Mouse (Mus musculus) MEL (cell line): ENCODE measurements around the gene Susd6. TPM values are rescaled to one million over a fixed set of nuclear protein-coding genes. Genes with fewer than 3 reads are reported as not detected.

Source experiments
- DNase-seq: peaks from one replicate; pipeline ENCODE4 v3.0.0; 2011; ENCODE audit warnings: low read depth, low spot score
- H3K27ac ChIP-seq: 2 replicates; pipeline ENCODE4 v1.5.1; 2012; ENCODE audit warnings: low read depth, mild to moderate bottlenecking, control low read depth, low read length, moderate library complexity; ENCODE audit not compliant: control insufficient read depth
- H3K27me3 ChIP-seq, 2 experiments: fragments of 150-350 bp in 1 of 2; sonication (generic) in 1 of 2; 2 replicates each; pipeline ENCODE4 v1.6.1; 2012; ENCODE audit warnings: low read length in 2 of 2, mild to moderate bottlenecking in 2 of 2, improper control_type of control experiment in 1 of 2, moderate library complexity in 1 of 2; ENCODE audit not compliant: insufficient read depth in 2 of 2, control insufficient read depth in 1 of 2
- H3K36me3 ChIP-seq, 2 experiments: 2 replicates each; pipeline ENCODE4 v1.6.1; 2012 to 2014; ENCODE audit warnings: low read length in 2 of 2, improper control_type of control experiment in 1 of 2, inconsistent platforms in 1 of 2, mild to moderate bottlenecking in 1 of 2; ENCODE audit not compliant: insufficient read depth in 2 of 2, control insufficient read depth in 1 of 2
- H3K4me1 ChIP-seq, 2 experiments: fragments of 150-350 bp in 1 of 2; sonication (generic) in 1 of 2; 2 replicates each; pipeline ENCODE4 v1.6.1; 2012; ENCODE audit warnings: low read length in 2 of 2, improper control_type of control experiment in 1 of 2, mild to moderate bottlenecking in 1 of 2; ENCODE audit not compliant: insufficient read depth in 2 of 2, control insufficient read depth in 1 of 2
- H3K4me3 ChIP-seq, 2 experiments: fragments of 150-350 bp in 1 of 2; sonication (generic) in 1 of 2; 2 replicates each; pipeline ENCODE4 v1.5.1; 2012; ENCODE audit warnings: low read depth in 2 of 2, low read length in 2 of 2, mild to moderate bottlenecking in 2 of 2, moderate library complexity in 2 of 2, control low read depth in 1 of 2, improper control_type of control experiment in 1 of 2; ENCODE audit not compliant: control insufficient read depth in 1 of 2, insufficient read depth in 1 of 2
- H3K79me2 ChIP-seq: 2 replicates; pipeline ENCODE4 v1.6.1; 2012; ENCODE audit warnings: mild to moderate bottlenecking, low read length, moderate library complexity; ENCODE audit not compliant: control insufficient read depth, poor library complexity, insufficient read depth
- H3K9ac ChIP-seq: 2 replicates; pipeline ENCODE4 v1.6.1; 2012; ENCODE audit warnings: low read depth, mild to moderate bottlenecking, control low read depth, low read length, moderate library complexity; ENCODE audit not compliant: control insufficient read depth, poor library complexity, severe bottlenecking
- H3K9me3 ChIP-seq: fragments of 150-350 bp; sonication (generic); replicated peaks from 2 replicates; pipeline ENCODE4 v1.6.1; 2012; ENCODE audit warnings: mild to moderate bottlenecking, low read length, improper control_type of control experiment, moderate library complexity; ENCODE audit not compliant: insufficient read depth
- CHD1 ChIP-seq: IDR thresholded peaks from 2 replicates; pipeline ENCODE4 v1.6.1; 2012; ENCODE audit warnings: low read depth, mild to moderate bottlenecking, inconsistent platforms, low read length, improper control_type of control experiment
- CTCF ChIP-seq, 3 experiments: IDR thresholded peaks in 2 of 3; conservative IDR thresholded peaks in 1 of 3; 2 replicates each; pipeline ENCODE4 v1.5.1; 2011 to 2012; ENCODE audit warnings: low read length in 3 of 3, low read depth in 2 of 3, mild to moderate bottlenecking in 2 of 3, improper control_type of control experiment in 1 of 3, inconsistent platforms in 1 of 3, mixed read lengths in 1 of 3, moderate library complexity in 1 of 3; ENCODE audit not compliant: control insufficient read depth in 1 of 3, insufficient read depth in 1 of 3, poor library complexity in 1 of 3, severe bottlenecking in 1 of 3
- ELF1 ChIP-seq: IDR thresholded peaks from 2 replicates; pipeline ENCODE4 v1.6.1; 2014; ENCODE audit warnings: low read depth, mild to moderate bottlenecking, inconsistent platforms, low read length, improper control_type of control experiment, moderate library complexity
- EP300 ChIP-seq, 2 experiments: IDR thresholded peaks; 2 replicates each; pipeline ENCODE4 v1.6.1; 2011; ENCODE audit warnings: improper control_type of control experiment in 2 of 2, low read length in 2 of 2, low read depth in 1 of 2, mild to moderate bottlenecking in 1 of 2
- ETS1 ChIP-seq: IDR thresholded peaks from 2 replicates; pipeline ENCODE4 v1.6.1; 2012; ENCODE audit warnings: low read depth, mild to moderate bottlenecking, inconsistent platforms, low read length, improper control_type of control experiment, moderate library complexity
- GABPA ChIP-seq: IDR thresholded peaks from 2 replicates; pipeline ENCODE4 v1.6.1; 2012; ENCODE audit warnings: low read depth, mild to moderate bottlenecking, inconsistent platforms, low read length, improper control_type of control experiment, moderate library complexity
- GATA1 ChIP-seq: IDR thresholded peaks from 2 replicates; pipeline ENCODE4 v1.6.1; 2011; ENCODE audit warnings: low read depth, low read length, improper control_type of control experiment
- KAT2A ChIP-seq: conservative IDR thresholded peaks from 2 replicates; pipeline ENCODE4 v1.6.1; 2012; ENCODE audit warnings: low read depth, low read length, improper control_type of control experiment, inconsistent platforms
- MAZ ChIP-seq: IDR thresholded peaks from 2 replicates; pipeline ENCODE4 v1.6.1; 2012; ENCODE audit warnings: low read depth, mild to moderate bottlenecking, inconsistent platforms, low read length, improper control_type of control experiment
- MEF2A ChIP-seq: IDR thresholded peaks from 2 replicates; pipeline ENCODE4 v1.6.1; 2014; ENCODE audit warnings: low read depth, mild to moderate bottlenecking, inconsistent platforms, low read length, improper control_type of control experiment; ENCODE audit not compliant: poor library complexity, insufficient replicate concordance, severe bottlenecking; ENCODE audit errors: extremely low read depth
- MYB ChIP-seq: IDR thresholded peaks from 2 replicates; pipeline ENCODE4 v1.6.1; 2011; ENCODE audit warnings: mild to moderate bottlenecking, low read depth, low read length, improper control_type of control experiment
- MYC ChIP-seq: IDR thresholded peaks from 2 replicates; pipeline ENCODE4 v1.6.1; 2011; ENCODE audit warnings: low read depth, mild to moderate bottlenecking, low read length, improper control_type of control experiment, moderate library complexity
- POLR2A ChIP-seq, 2 experiments: IDR thresholded peaks; 2 replicates each; pipeline ENCODE4 v1.6.1; 2011 to 2012; ENCODE audit warnings: low read length in 2 of 2, mild to moderate bottlenecking in 2 of 2, control low read depth in 1 of 2, improper control_type of control experiment in 1 of 2, low read depth in 1 of 2, moderate library complexity in 1 of 2; ENCODE audit not compliant: control insufficient read depth in 1 of 2, insufficient read depth in 1 of 2, poor library complexity in 1 of 2
- POLR2AphosphoS2 ChIP-seq: IDR thresholded peaks from 2 replicates; pipeline ENCODE4 v1.6.1; 2011; ENCODE audit warnings: low read length, improper control_type of control experiment
- RCOR1 ChIP-seq: IDR thresholded peaks from 2 replicates; pipeline ENCODE4 v1.6.1; 2012; ENCODE audit warnings: low read depth, mild to moderate bottlenecking, inconsistent platforms, low read length, improper control_type of control experiment
- SIN3A ChIP-seq: IDR thresholded peaks from 2 replicates; pipeline ENCODE4 v1.6.1; 2012; ENCODE audit warnings: low read length, improper control_type of control experiment, inconsistent platforms
- SMC3 ChIP-seq: IDR thresholded peaks from 2 replicates; pipeline ENCODE4 v1.6.1; 2011; ENCODE audit warnings: low read depth, low read length, improper control_type of control experiment
- TAL1 ChIP-seq: IDR thresholded peaks from 2 replicates; pipeline ENCODE4 v1.6.1; 2012; ENCODE audit warnings: mild to moderate bottlenecking, inconsistent platforms, low read length, moderate library complexity, mixed read lengths
- TBP ChIP-seq: IDR thresholded peaks from 2 replicates; pipeline ENCODE4 v1.8.0; 2011; ENCODE audit warnings: low read depth, low read length, improper control_type of control experiment
- TCF12 ChIP-seq: IDR thresholded peaks from 2 replicates; pipeline ENCODE4 v1.6.1; 2014; ENCODE audit warnings: low read depth, mild to moderate bottlenecking, inconsistent platforms, low read length, improper control_type of control experiment, moderate library complexity
- USF1 ChIP-seq: IDR thresholded peaks from 2 replicates; pipeline ENCODE4 v1.6.1; 2014; ENCODE audit warnings: low read depth, mild to moderate bottlenecking, inconsistent platforms, low read length, improper control_type of control experiment, moderate library complexity
- USF2 ChIP-seq, 2 experiments: IDR thresholded peaks; 2 replicates each; pipeline ENCODE4 v1.6.1; 2011 to 2012; ENCODE audit warnings: improper control_type of control experiment in 2 of 2, low read length in 2 of 2, borderline replicate concordance in 1 of 2, inconsistent platforms in 1 of 2, low read depth in 1 of 2, mild to moderate bottlenecking in 1 of 2; ENCODE audit not compliant: insufficient read depth in 1 of 2
- ZMIZ1 ChIP-seq: IDR thresholded peaks from 2 replicates; pipeline ENCODE4 v1.6.1; 2012; ENCODE audit warnings: low read depth, mild to moderate bottlenecking, inconsistent platforms, low read length, improper control_type of control experiment, moderate library complexity
- ZNF384 ChIP-seq: IDR thresholded peaks from 2 replicates; pipeline ENCODE4 v1.6.1; 2012; ENCODE audit warnings: low read depth, mild to moderate bottlenecking, inconsistent platforms, low read length, improper control_type of control experiment
- polyA plus RNA-seq, 2 experiments: library from polyadenylated mRNA; stranded (reverse) in 1 of 2; unstranded in 1 of 2; fragments of >175 nt in 1 of 2; fragments of >200 nt in 1 of 2; gene quantifications; 2 replicates each; pipeline versions ENCODE4 v1.2.1 to v1.2.4; 2012; ENCODE audit warnings: low replicate concordance in 2 of 2, low read depth in 1 of 2; ENCODE audit not compliant: insufficient read length in 2 of 2, insufficient read depth in 1 of 2, missing spikeins in 1 of 2
- total RNA-seq: library from RNA; depleted of rRNA; stranded (reverse); fragments of 300-350 nt; gene quantifications from 2 replicates; pipeline ENCODE4 v1.2.3, GENCODE M21; 2012

Gene Susd6
- total and polyA plus RNA-seq, 3 experiments = 12.2 to 22.4 TPM; not detected in 1

DNA sequence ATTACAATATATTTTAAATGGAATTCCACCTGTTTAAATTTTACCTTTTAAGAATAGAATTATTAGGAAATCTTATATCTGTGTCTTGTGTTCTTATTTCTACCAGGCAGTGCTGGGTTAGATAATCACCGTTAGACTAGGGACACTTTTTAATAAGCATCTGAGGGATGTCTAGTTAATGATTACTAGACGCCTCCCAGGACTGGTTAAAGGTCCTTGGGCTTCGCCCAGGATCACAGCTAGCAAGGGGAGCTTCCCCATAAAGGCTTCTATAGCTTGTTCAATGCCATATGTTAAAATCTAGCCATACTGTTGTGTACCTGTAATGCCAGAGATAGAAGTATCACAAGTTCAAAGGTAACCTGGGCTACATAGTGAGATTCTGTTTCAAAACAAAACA lies 138.6 kb downstream of the Susd6 start:
- no peak for TF ChIP-seq GATA1
- TF ChIP-seq TCF12 = no peak
- no peak for TF ChIP-seq MYB
- no peak for TF ChIP-seq POLR2A (IDR thresholded peaks at IDR 0.05; ENCODE audit: control insufficient read depth in 1 of 2, insufficient read depth in 1 of 2, low read depth in 1 of 2, low read length in 2 of 2, poor library complexity in 1 of 2)
- TF ChIP-seq POLR2AphosphoS2 = no peak
- no peak for TF ChIP-seq ZMIZ1
- no peak for TF ChIP-seq SMC3
- no peak for TF ChIP-seq SIN3A
- TF ChIP-seq CTCF (IDR thresholded peaks at IDR 0.05 in 2 of 3, conservative IDR thresholded peaks at IDR 0.05 in 1 of 3; ENCODE audit: control insufficient read depth in 1 of 3, insufficient read depth in 1 of 3, low read depth in 2 of 3, low read length in 3 of 3, poor library complexity in 1 of 3, severe bottlenecking in 1 of 3) = no peak
- no peak for TF ChIP-seq ETS1
- no peak for TF ChIP-seq MAZ
- TF ChIP-seq ZNF384 = no peak
- no peak for TF ChIP-seq GABPA
- TF ChIP-seq USF1 = no peak
- TF ChIP-seq MEF2A = no peak
- no peak for TF ChIP-seq MYC
- no peak for TF ChIP-seq USF2 (IDR thresholded peaks at IDR 0.05; ENCODE audit: borderline replicate concordance in 1 of 2, insufficient read depth in 1 of 2, low read depth in 1 of 2, low read length in 2 of 2)
- TF ChIP-seq RCOR1 = no peak
- TF ChIP-seq CHD1 = no peak
- H3K79me2 ChIP-seq = no peaks in the 10 kb centered on the region
- H3K4me3 ChIP-seq = no peak overlapping the region
- H3K27me3 ChIP-seq = no peaks in the 10 kb centered on the region
- no peaks in the 10 kb centered on the region for H3K9me3 ChIP-seq
- H3K27ac ChIP-seq = no peak overlapping the region
- peaks cover 0 to 19% of the 10 kb centered on the region in 2 experiments; a peak in 2 of 4 replicates for H3K36me3 ChIP-seq
- no peak for DNase-seq
- no peak overlapping the region for H3K9ac ChIP-seq
- peaks cover 9 to 21% of the 10 kb centered on the region in 2 experiments for H3K4me1 ChIP-seq

DNA sequence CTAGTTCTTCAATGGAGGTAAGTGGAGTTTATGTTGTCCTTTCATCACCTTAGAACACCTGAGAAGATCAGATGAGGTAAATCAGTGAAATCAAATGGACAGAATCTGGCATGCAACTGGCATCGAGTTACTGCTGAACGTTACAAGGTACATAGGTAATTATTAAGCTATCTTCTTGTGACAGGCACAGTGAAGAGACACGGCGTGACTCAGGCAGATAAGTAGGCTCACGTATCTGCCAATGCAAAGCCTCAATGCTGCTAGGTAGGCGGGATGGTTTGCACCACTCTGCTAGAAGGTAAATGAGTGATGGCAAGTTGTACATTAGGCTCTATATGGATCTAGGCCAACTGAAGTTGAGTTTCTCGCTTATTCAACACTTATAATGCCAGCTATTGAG lies 139.8 kb downstream of the Susd6 start:
- Histone ChIP-seq H3K9ac (no peak overlapping the region), H3K36me3 (peaks cover 0 to 19% of the 10 kb centered on the region in 2 experiments; a peak in 2 of 4 replicates), H3K27me3 (no peaks in the 10 kb centered on the region), H3K9me3 (no peaks in the 10 kb centered on the region), H3K79me2 (no peaks in the 10 kb centered on the region), H3K4me1 (peaks cover 9 to 21% of the 10 kb centered on the region in 2 experiments), H3K27ac (no peak overlapping the region), H3K4me3 (no peak overlapping the region)
- TF ChIP-seq MYB (0 out of 2 replicates have a peak, but pooled peaks have one; percentile 27), SIN3A (0 out of 2 replicates have a peak, but pooled peaks have one; percentile 20), TAL1 (peak; percentile 67), GATA1 (peak; percentile 69), ETS1 (0 out of 2 replicates have a peak, but pooled peaks have one; percentile 27), ELF1 (no peak), TBP (no peak), KAT2A (0 out of 2 replicates have a peak, but pooled peaks have one; percentile 23), RCOR1 (peak; percentile 75), EP300 (IDR thresholded peaks at IDR 0.05; ENCODE audit: low read depth in 1 of 2, low read length in 2 of 2) (peak; percentile 70 to 71), TCF12 (peak; percentile 75), ZMIZ1 (no peak)
- peak; percentile 70 for DNase-seq
